Mouse (Mus musculus): ENCODE measurements around the gene Ncam2. TPM values are rescaled to one million over a fixed set of nuclear protein-coding genes. Genes with fewer than 3 reads are reported as not detected.

Gene Ncam2
- total and polyA plus RNA-seq, 3 experiments = 0.10 to 1.5 (median 0.81) TPM

GRCm38 (mm10) chr16:81650286-81650685 is 449.8 kb downstream of the Ncam2 start:
- DNase-seq = peak; percentile 3

GRCm38 (mm10) chr16:81651550-81651949 is 451.1 kb downstream of the Ncam2 start:
- peak; percentile 5 for DNase-seq

- DNase-seq = no peak
Measured at GRCm38 (mm10) chr16:81656550-81656949, 456.1 kb downstream of the Ncam2 start.

DNA sequence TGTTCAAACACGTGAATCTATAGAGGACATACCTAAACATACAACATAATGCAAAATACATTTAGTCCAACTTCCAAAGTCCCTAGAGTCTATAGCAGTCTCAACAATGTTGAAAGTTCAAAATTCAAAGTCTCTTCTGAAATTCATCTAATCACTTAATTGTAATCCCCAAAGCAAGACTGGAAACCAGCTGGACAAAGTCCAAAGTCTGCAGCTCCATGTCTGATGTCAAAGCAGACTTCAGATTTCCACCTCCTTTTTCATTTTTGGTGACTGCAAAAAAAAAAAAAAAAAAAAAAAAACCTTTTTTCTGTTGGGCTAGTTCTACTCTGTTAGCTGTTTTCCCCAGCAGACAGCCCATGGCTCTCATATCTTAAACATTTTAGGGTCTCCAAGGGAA is 473.4 kb downstream of the Ncam2 start:
- DNase-seq = no peak

- no peak for DNase-seq
Measured at GRCm38 (mm10) chr16:81675546-81675945, 475.0 kb downstream of the Ncam2 start.

Measured in adrenal gland, adult 2 months (tissue).